Mouse (Mus musculus): ENCODE data around the gene Colgalt1. TPM values are rescaled to one million over a fixed set of nuclear protein-coding genes. Genes with fewer than 3 reads are reported as not detected.

The Colgalt1 gene
- polyA plus RNA-seq, 1 experiment from 2014 or later = 25.7 TPM

DNA sequence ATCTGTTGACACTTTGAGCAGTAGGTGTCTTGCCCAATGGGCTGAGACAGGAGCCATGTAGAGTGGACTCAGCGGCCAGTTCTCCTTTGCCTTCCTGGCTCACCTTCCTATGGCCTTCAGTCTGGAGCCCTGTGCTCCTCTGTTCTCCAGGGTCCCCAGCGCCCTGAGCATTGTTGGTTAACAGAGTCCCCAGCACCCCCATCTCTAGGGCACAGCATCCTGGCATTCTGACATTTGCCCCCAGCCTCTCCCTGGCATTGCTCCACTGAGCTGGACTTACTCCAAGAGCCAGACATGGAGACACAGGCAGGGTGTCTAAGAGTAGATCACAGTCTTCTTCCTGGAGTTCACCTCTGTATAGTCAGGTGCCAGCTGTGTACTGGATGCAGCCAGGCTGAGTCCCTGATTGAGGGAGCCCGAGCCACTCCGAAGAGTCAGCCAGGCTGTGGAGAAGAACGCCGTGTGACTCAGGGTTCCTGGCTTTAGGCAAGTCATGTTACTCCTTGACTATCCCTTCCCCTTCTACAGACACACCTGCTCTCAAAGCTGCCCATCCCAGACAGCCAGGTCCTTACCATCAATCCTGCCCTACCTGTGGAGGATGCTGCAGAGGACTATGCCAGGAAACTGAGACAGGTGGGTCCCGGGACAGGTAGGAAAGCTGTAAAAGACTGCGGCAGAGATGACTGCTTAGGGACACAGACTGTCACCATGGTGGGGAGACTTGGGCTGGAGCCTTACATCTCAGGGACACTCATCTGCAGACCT lies 17.1 kb upstream of the Colgalt1 start:
- 81% methylated on average over 8 of the region's 8 CpGs for WGBS (ENCODE audit: insufficient replicate concordance)
- peak overlapping the region; percentile 98; the same call in 1 of the 2 replicates for H3K27ac ChIP-seq (ENCODE audit: low read depth)
- H3K4me1 ChIP-seq (ENCODE audit: insufficient read depth) = peaks cover 40% of the 10 kb centered on the region
- H3K4me3 ChIP-seq (ENCODE audit: low read depth, low read length) = peak overlapping the region; percentile 78
- TF ChIP-seq EP300 (IDR thresholded peaks at IDR 0.05; ENCODE audit: low read depth) (no peak), CTCF (IDR thresholded peaks at IDR 0.05; ENCODE audit: low read depth) (no peak)
- ATAC-seq = no peak
- H3K9ac ChIP-seq (replicated peaks) = peak overlapping the region; percentile 79; the same call in 1 of the 2 replicates
- peak overlapping the region; percentile 86 for H3K4me2 ChIP-seq (ENCODE audit: low read depth, low read length)
- no peak for DNase-seq
- no peaks in the 10 kb centered on the region for H3K9me3 ChIP-seq (ENCODE audit: low read length)
- H3K36me3 ChIP-seq (replicated peaks; ENCODE audit: insufficient read depth, low read length) = peaks cover 6% of the 10 kb centered on the region; the same call in 1 of the 2 replicates
- no peaks in the 10 kb centered on the region for H3K27me3 ChIP-seq (ENCODE audit: insufficient read depth, low read length)

DNA sequence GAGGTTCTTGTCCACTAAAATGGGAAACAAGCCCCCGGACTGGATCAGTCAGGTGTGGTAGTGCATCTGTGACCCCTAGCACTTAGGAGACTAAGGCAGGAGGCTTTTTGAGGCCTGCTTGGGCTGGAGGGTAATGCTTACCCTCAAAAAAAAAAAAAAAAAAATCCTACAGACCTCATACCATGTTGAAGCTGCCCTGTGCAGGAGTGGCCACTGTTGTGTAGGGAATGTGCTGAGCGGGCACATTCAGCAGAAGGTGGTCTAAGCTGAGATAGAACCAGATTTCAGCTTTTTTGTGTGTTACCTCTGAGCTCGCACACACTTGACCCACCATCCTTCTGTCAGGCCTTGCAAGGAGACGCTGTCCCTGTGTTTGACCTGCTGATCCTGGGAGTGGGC lies 16.5 kb upstream of the Colgalt1 start:
- no peak for TF ChIP-seq CTCF (IDR thresholded peaks at IDR 0.05; ENCODE audit: low read depth)
- TF ChIP-seq EP300 (IDR thresholded peaks at IDR 0.05; ENCODE audit: low read depth) = no peak
- Histone ChIP-seq H3K4me1 (ENCODE audit: insufficient read depth) (peaks cover 40% of the 10 kb centered on the region), H3K27me3 (ENCODE audit: insufficient read depth, low read length) (no peaks in the 10 kb centered on the region), H3K4me3 (ENCODE audit: low read depth, low read length) (no peak overlapping the region), H3K9ac (replicated peaks) (0 out of 2 replicates have a peak overlapping the region, but pooled peaks have one; percentile 8), H3K36me3 (replicated peaks; ENCODE audit: insufficient read depth, low read length) (peaks cover 6% of the 10 kb centered on the region; the same call in 1 of the 2 replicates), H3K9me3 (ENCODE audit: low read length) (no peaks in the 10 kb centered on the region), H3K27ac (ENCODE audit: low read depth) (no peak overlapping the region), H3K4me2 (ENCODE audit: low read depth, low read length) (peak overlapping the region; percentile 86)
- ATAC-seq (no peak), DNase-seq (no peak)
- 87% methylated on average over 4 of the region's 4 CpGs for WGBS (ENCODE audit: insufficient replicate concordance)

DNA sequence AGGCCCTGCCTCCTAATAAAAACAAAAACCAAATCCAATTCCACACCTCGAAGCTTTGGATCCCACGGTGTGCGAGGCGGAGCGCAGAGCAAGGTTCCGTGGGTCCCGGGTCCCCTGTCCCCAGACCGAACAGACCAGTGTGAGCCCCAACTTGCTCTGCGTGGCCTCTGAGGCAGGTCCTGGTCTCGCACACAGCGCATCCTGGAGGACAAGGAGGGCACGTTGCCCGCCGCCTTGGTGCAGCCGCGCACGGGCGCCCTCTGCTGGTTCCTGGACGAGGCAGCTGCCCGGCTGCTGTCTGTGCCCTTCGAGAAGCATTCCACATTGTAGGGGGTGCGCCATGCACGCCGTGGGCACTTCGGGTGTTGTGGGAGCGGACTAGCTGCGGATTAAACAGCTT lies 14.9 kb upstream of the Colgalt1 start:
- ATAC-seq = peak; percentile 20; the same call in 1 of the 2 replicates
- peak overlapping the region; percentile 15; the same call in 1 of the 2 replicates for H3K4me2 ChIP-seq (ENCODE audit: low read depth, low read length)

DNA sequence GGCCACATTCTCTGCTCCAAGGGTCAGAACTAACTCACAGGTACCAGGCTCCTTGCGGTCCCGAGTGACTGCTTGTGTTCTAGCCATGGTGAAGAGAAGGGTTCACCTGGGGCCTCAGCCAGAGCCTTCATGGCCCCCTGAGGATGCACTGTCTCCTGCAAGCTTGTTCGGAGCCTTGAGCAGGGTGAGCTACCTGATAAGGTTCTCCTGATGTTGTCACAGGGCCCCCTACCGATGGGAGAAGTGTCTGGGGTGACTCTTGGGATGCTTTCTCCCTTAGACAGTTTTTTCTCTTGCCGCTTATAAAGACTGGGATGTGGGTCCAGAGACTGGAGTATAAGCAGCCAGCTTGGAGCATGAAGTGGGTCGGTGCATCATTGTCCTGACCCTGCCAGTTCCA lies 14.4 kb upstream of the Colgalt1 start:
- Histone ChIP-seq H3K27me3 (ENCODE audit: insufficient read depth, low read length) (peaks cover under 1% of the 10 kb centered on the region), H3K4me3 (ENCODE audit: low read depth, low read length) (no peak overlapping the region), H3K4me1 (ENCODE audit: insufficient read depth) (peaks cover 27% of the 10 kb centered on the region), H3K36me3 (replicated peaks; ENCODE audit: insufficient read depth, low read length) (peaks cover 11% of the 10 kb centered on the region; the same call in 1 of the 2 replicates), H3K27ac (ENCODE audit: low read depth) (peak overlapping the region; percentile 53), H3K9me3 (ENCODE audit: low read length) (no peaks in the 10 kb centered on the region), H3K9ac (replicated peaks) (no peak overlapping the region), H3K4me2 (ENCODE audit: low read depth, low read length) (0 out of 2 replicates have a peak overlapping the region, but pooled peaks have one; percentile 15)
- TF ChIP-seq CTCF (IDR thresholded peaks at IDR 0.05; ENCODE audit: low read depth) = no peak
- TF ChIP-seq EP300 (IDR thresholded peaks at IDR 0.05; ENCODE audit: low read depth) = no peak
- DNase-seq (no peak), ATAC-seq (no peak)
- 52% methylated on average over 6 of the region's 6 CpGs for WGBS (ENCODE audit: insufficient replicate concordance)

More for the DNA sequence above, 14.9 kb upstream of the Colgalt1 start:
- no peak overlapping the region for H3K4me3 ChIP-seq (ENCODE audit: low read depth, low read length)
- 0 out of 2 replicates have a peak overlapping the region, but pooled peaks have one; percentile 13 for H3K9ac ChIP-seq (replicated peaks)
- peaks cover 31% of the 10 kb centered on the region for H3K4me1 ChIP-seq (ENCODE audit: insufficient read depth)
- DNase-seq = peak; percentile 92
- no peaks in the 10 kb centered on the region for H3K9me3 ChIP-seq (ENCODE audit: low read length)
- TF ChIP-seq CTCF (IDR thresholded peaks at IDR 0.05; ENCODE audit: low read depth) (peak; percentile 100), EP300 (IDR thresholded peaks at IDR 0.05; ENCODE audit: low read depth) (no peak)
- H3K27me3 ChIP-seq (ENCODE audit: insufficient read depth, low read length) = no peaks in the 10 kb centered on the region
- H3K27ac ChIP-seq (ENCODE audit: low read depth) = peak overlapping the region; percentile 53
- 13% methylated on average over 27 of the region's 27 CpGs for WGBS (ENCODE audit: insufficient replicate concordance)
- peaks cover 11% of the 10 kb centered on the region; the same call in 1 of the 2 replicates for H3K36me3 ChIP-seq (replicated peaks; ENCODE audit: insufficient read depth, low read length)

DNA sequence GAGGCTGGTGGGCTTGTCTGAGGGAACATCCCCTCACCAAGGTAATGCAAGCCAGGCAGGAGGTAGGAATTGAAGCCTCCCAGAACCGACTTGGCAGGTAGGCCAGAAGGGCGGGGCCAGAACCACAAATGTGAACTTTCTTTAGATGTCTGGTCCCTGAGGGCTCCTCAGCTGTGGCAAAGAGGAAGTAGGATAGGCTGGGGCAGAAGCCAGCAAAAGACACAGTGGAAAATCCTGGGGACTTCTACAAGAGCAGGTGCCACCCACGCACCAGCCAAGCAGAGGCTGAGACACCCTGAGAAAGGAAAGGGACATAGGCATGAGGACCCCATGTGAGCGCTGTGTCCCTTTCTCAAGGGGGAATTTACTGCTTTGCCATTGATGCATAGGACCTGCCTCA lies 14.0 kb upstream of the Colgalt1 start:
- no peak overlapping the region for H3K9ac ChIP-seq (replicated peaks)
- no peak overlapping the region for H3K4me3 ChIP-seq (ENCODE audit: low read depth, low read length)
- DNase-seq (peak; percentile 47), ATAC-seq (no peak)
- no peak overlapping the region for H3K4me2 ChIP-seq (ENCODE audit: low read depth, low read length)
- H3K9me3 ChIP-seq (ENCODE audit: low read length) = no peaks in the 10 kb centered on the region
- TF ChIP-seq CTCF (IDR thresholded peaks at IDR 0.05; ENCODE audit: low read depth) (no peak), EP300 (IDR thresholded peaks at IDR 0.05; ENCODE audit: low read depth) (no peak)
- 57% methylated on average over 4 of the region's 4 CpGs for WGBS (ENCODE audit: insufficient replicate concordance)
- H3K27me3 ChIP-seq (ENCODE audit: insufficient read depth, low read length) = peaks cover 4% of the 10 kb centered on the region
- no peak overlapping the region for H3K27ac ChIP-seq (ENCODE audit: low read depth)
- peaks cover 11% of the 10 kb centered on the region; the same call in 1 of the 2 replicates for H3K36me3 ChIP-seq (replicated peaks; ENCODE audit: insufficient read depth, low read length)
- peaks cover 27% of the 10 kb centered on the region for H3K4me1 ChIP-seq (ENCODE audit: insufficient read depth)

DNA sequence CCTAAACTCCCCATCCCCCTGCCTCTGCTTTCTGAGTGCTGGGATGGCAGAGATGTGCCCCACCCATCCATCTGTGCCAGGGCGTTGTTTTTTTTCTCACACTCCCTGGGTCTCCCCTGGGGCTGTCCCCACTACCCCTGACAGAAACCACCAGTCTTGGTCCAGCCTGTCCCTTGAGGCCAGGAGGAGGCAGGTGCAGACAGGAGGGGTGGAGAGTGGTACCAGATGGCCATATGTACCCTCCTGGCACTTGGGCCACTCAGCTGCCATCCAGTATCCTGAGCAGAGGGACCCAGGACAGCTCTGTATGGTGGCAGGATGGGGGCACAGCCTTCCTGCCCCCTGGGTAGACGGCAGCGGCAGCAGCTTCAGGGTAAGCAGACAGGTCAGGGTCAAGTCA lies 13.3 kb upstream of the Colgalt1 start, which contains the start of gene Fam129c:
Gene Fam129c (plus strand): TSS at position 198 of the 400 bp plus-strand sequence.
- H3K27me3 ChIP-seq (ENCODE audit: insufficient read depth, low read length) = peaks cover 11% of the 10 kb centered on the region
- DNase-seq = peak; percentile 56
- no peaks in the 10 kb centered on the region for H3K9me3 ChIP-seq (ENCODE audit: low read length)
- H3K9ac ChIP-seq (replicated peaks) = no peak within 1 kb of the TSS
- TF ChIP-seq CTCF (IDR thresholded peaks at IDR 0.05; ENCODE audit: low read depth) (no peak), EP300 (IDR thresholded peaks at IDR 0.05; ENCODE audit: low read depth) (peak; percentile 26; the same call in 1 of the 2 replicates)
- peak within 1 kb of the TSS; percentile 53 for H3K27ac ChIP-seq (ENCODE audit: low read depth)
- peak within 1 kb of the TSS; percentile 15; the same call in 1 of the 2 replicates for H3K4me3 ChIP-seq (ENCODE audit: low read depth, low read length)
- ATAC-seq = peak; percentile 22; the same call in 1 of the 2 replicates
- 0 out of 2 replicates have a peak within 1 kb of the TSS, but pooled peaks have one; percentile 10 for H3K4me2 ChIP-seq (ENCODE audit: low read depth, low read length)
- peaks cover 33% of the 10 kb centered on the region for H3K4me1 ChIP-seq (ENCODE audit: insufficient read depth)
- 73% methylated on average over 3 of the region's 3 CpGs for WGBS (ENCODE audit: insufficient replicate concordance)
- peaks cover 11% of the 10 kb centered on the region; the same call in 1 of the 2 replicates for H3K36me3 ChIP-seq (replicated peaks; ENCODE audit: insufficient read depth, low read length)
